Mouse (Mus musculus): ENCODE measurements around the gene Pex11g. TPM values are rescaled to one million over a fixed set of nuclear protein-coding genes. Genes with fewer than 3 reads are reported as not detected.

Pex11g gene
- polyA plus RNA-seq, 1 experiment from 2014 or later, result 4.2 TPM

- H3K4me1 ChIP-seq, result no peaks in the 10 kb centered on the region
- H3K4me2 ChIP-seq (replicated peaks), result no peak overlapping the region
- H3K9ac ChIP-seq, result no peak overlapping the region
- no peak overlapping the region for H3K27ac ChIP-seq
- H3K4me3 ChIP-seq, result no peak overlapping the region
- no peak for ATAC-seq (ENCODE audit: low FRiP score, low read depth)
- H3K9me3 ChIP-seq, result no peaks in the 10 kb centered on the region
- 88% methylated on average over 3 of the region's 3 CpGs for WGBS
- peaks cover 28% of the 10 kb centered on the region for H3K36me3 ChIP-seq
- H3K27me3 ChIP-seq (replicated peaks), result no peaks in the 10 kb centered on the region
Measured at GRCm38 (mm10) chr8:3426211-3426610, 41.3 kb downstream of the Pex11g start.

- ATAC-seq (ENCODE audit: low FRiP score, low read depth), result no peak
Measured at GRCm38 (mm10) chr8:3425217-3425616, 42.3 kb downstream of the Pex11g start.

GRCm38 (mm10) chr8:3421507-3421906 lies 46.0 kb downstream of the Pex11g start:
- Histone ChIP-seq H3K36me3 (no peaks in the 10 kb centered on the region), H3K4me3 (no peak overlapping the region), H3K27me3 (replicated peaks) (no peaks in the 10 kb centered on the region), H3K4me2 (replicated peaks) (no peak overlapping the region), H3K9me3 (no peaks in the 10 kb centered on the region), H3K27ac (no peak overlapping the region), H3K9ac (no peak overlapping the region), H3K4me1 (peaks cover 24% of the 10 kb centered on the region)
- no peak for ATAC-seq (ENCODE audit: low FRiP score, low read depth)
- 91% methylated on average over 5 of the region's 5 CpGs for WGBS

More at GRCm38 (mm10) chr8:3425217-3425616, 42.3 kb downstream of the Pex11g start:
- Histone ChIP-seq H3K27me3 (replicated peaks) (no peaks in the 10 kb centered on the region), H3K27ac (no peak overlapping the region), H3K36me3 (peaks cover 19% of the 10 kb centered on the region), H3K4me2 (replicated peaks) (no peak overlapping the region), H3K4me1 (peaks cover 3% of the 10 kb centered on the region; the same call in 1 of the 2 replicates), H3K9ac (no peak overlapping the region), H3K9me3 (no peaks in the 10 kb centered on the region), H3K4me3 (no peak overlapping the region)
- 94% methylated on average over 5 of the region's 5 CpGs for WGBS

- WGBS, result 72% methylated on average over 10 of the region's 10 CpGs
- Histone ChIP-seq H3K4me2 (replicated peaks) (no peak overlapping the region), H3K9ac (no peak overlapping the region), H3K9me3 (no peaks in the 10 kb centered on the region), H3K27me3 (replicated peaks) (no peaks in the 10 kb centered on the region), H3K4me1 (peaks cover 35% of the 10 kb centered on the region), H3K4me3 (no peak overlapping the region), H3K27ac (no peak overlapping the region), H3K36me3 (no peaks in the 10 kb centered on the region)
- no peak for ATAC-seq (ENCODE audit: low FRiP score, low read depth)
Measured at GRCm38 (mm10) chr8:3420105-3420706, 47.3 kb downstream of the Pex11g start.

- peaks cover 46% of the 10 kb centered on the region for H3K4me1 ChIP-seq
- H3K9ac ChIP-seq, result no peak overlapping the region
- H3K27me3 ChIP-seq (replicated peaks), result no peaks in the 10 kb centered on the region
- H3K36me3 ChIP-seq, result no peaks in the 10 kb centered on the region
- ATAC-seq (ENCODE audit: low FRiP score, low read depth), result no peak
- no peaks in the 10 kb centered on the region for H3K9me3 ChIP-seq
- 84% methylated on average over 1 of the region's 1 CpGs for WGBS
- no peak overlapping the region for H3K4me3 ChIP-seq
- H3K4me2 ChIP-seq (replicated peaks), result no peak overlapping the region
- H3K27ac ChIP-seq, result no peak overlapping the region
Measured at GRCm38 (mm10) chr8:3418101-3418500, 49.4 kb downstream of the Pex11g start.

GRCm38 (mm10) chr8:3417455-3417854 lies 50.0 kb downstream of the Pex11g start:
- Histone ChIP-seq H3K27me3 (replicated peaks) (no peaks in the 10 kb centered on the region), H3K27ac (no peak overlapping the region), H3K9ac (no peak overlapping the region), H3K4me2 (replicated peaks) (peak overlapping the region; percentile 4; the same call in 1 of the 2 replicates), H3K36me3 (no peaks in the 10 kb centered on the region), H3K4me3 (no peak overlapping the region), H3K4me1 (peaks cover 46% of the 10 kb centered on the region), H3K9me3 (no peaks in the 10 kb centered on the region)
- WGBS, result 4% methylated on average over 8 of the region's 8 CpGs
- 0 out of 2 replicates have a peak, but pooled peaks have one; percentile 31 for ATAC-seq (ENCODE audit: low FRiP score, low read depth)

- Histone ChIP-seq H3K9ac (no peak overlapping the region), H3K4me1 (peaks cover 46% of the 10 kb centered on the region), H3K9me3 (no peaks in the 10 kb centered on the region), H3K4me2 (replicated peaks) (0 out of 2 replicates have a peak overlapping the region, but pooled peaks have one; percentile 4), H3K36me3 (no peaks in the 10 kb centered on the region), H3K4me3 (no peak overlapping the region), H3K27ac (no peak overlapping the region), H3K27me3 (replicated peaks) (no peaks in the 10 kb centered on the region)
- 23% methylated on average over 4 of the region's 4 CpGs for WGBS
- no peak for ATAC-seq (ENCODE audit: low FRiP score, low read depth)
Measured at GRCm38 (mm10) chr8:3416846-3417245, 50.6 kb downstream of the Pex11g start.

- Histone ChIP-seq H3K4me2 (replicated peaks) (no peak overlapping the region), H3K9me3 (no peaks in the 10 kb centered on the region), H3K27me3 (replicated peaks) (no peaks in the 10 kb centered on the region), H3K27ac (no peak overlapping the region), H3K9ac (no peak overlapping the region), H3K4me1 (peaks cover 46% of the 10 kb centered on the region), H3K36me3 (no peaks in the 10 kb centered on the region), H3K4me3 (no peak overlapping the region)
- no peak for ATAC-seq (ENCODE audit: low FRiP score, low read depth)
- WGBS, result 84% methylated on average over 6 of the region's 6 CpGs
Measured at GRCm38 (mm10) chr8:3415661-3416060, 51.8 kb downstream of the Pex11g start.

- no peak overlapping the region for H3K4me3 ChIP-seq
- H3K9me3 ChIP-seq, result no peaks in the 10 kb centered on the region
- H3K27ac ChIP-seq, result no peak overlapping the region
- WGBS, result 64% methylated on average over 4 of the region's 4 CpGs
- no peaks in the 10 kb centered on the region for H3K36me3 ChIP-seq
- peaks cover 43% of the 10 kb centered on the region for H3K4me1 ChIP-seq
- H3K27me3 ChIP-seq (replicated peaks), result no peaks in the 10 kb centered on the region
- H3K4me2 ChIP-seq (replicated peaks), result no peak overlapping the region
- no peak overlapping the region for H3K9ac ChIP-seq
- ATAC-seq (ENCODE audit: low FRiP score, low read depth), result no peak
Measured at GRCm38 (mm10) chr8:3415259-3415658, 52.2 kb downstream of the Pex11g start.

GRCm38 (mm10) chr8:3414639-3415190 lies 52.8 kb downstream of the Pex11g start:
- Histone ChIP-seq H3K27me3 (replicated peaks) (no peaks in the 10 kb centered on the region), H3K9me3 (no peaks in the 10 kb centered on the region), H3K9ac (no peak overlapping the region), H3K27ac (no peak overlapping the region), H3K4me2 (replicated peaks) (no peak overlapping the region), H3K4me1 (peaks cover 40% of the 10 kb centered on the region), H3K4me3 (no peak overlapping the region), H3K36me3 (no peaks in the 10 kb centered on the region)
- peak; percentile 6; the same call in 1 of the 2 replicates for ATAC-seq (ENCODE audit: low FRiP score, low read depth)
- WGBS, result 53% methylated on average over 6 of the region's 6 CpGs

- Histone ChIP-seq H3K36me3 (no peaks in the 10 kb centered on the region), H3K9ac (no peak overlapping the region), H3K9me3 (no peaks in the 10 kb centered on the region), H3K4me1 (peaks cover 35% of the 10 kb centered on the region), H3K27me3 (replicated peaks) (no peaks in the 10 kb centered on the region), H3K4me3 (no peak overlapping the region), H3K27ac (no peak overlapping the region), H3K4me2 (replicated peaks) (no peak overlapping the region)
- no peak for ATAC-seq (ENCODE audit: low FRiP score, low read depth)
- WGBS, result 100% methylated on average over 1 of the region's 1 CpGs
Measured at GRCm38 (mm10) chr8:3412816-3413215, 54.7 kb downstream of the Pex11g start.

GRCm38 (mm10) chr8:3411901-3412301 lies 55.6 kb downstream of the Pex11g start:
- Histone ChIP-seq H3K4me2 (replicated peaks) (no peak overlapping the region), H3K9ac (no peak overlapping the region), H3K4me3 (no peak overlapping the region), H3K36me3 (no peaks in the 10 kb centered on the region), H3K27me3 (replicated peaks) (no peaks in the 10 kb centered on the region), H3K27ac (no peak overlapping the region), H3K4me1 (peaks cover 26% of the 10 kb centered on the region), H3K9me3 (no peaks in the 10 kb centered on the region)
- ATAC-seq (ENCODE audit: low FRiP score, low read depth), result no peak
- WGBS, result 95% methylated on average over 7 of the region's 7 CpGs

- H3K36me3 ChIP-seq, result no peaks in the 10 kb centered on the region; the same call in 1 of the 2 replicates
- WGBS, result 80% methylated on average over 2 of the region's 2 CpGs
- ATAC-seq (ENCODE audit: low FRiP score, low read depth), result no peak
Measured at GRCm38 (mm10) chr8:3411085-3411484, 56.4 kb downstream of the Pex11g start.

More at GRCm38 (mm10) chr8:3411085-3411484, 56.4 kb downstream of the Pex11g start:
- Histone ChIP-seq H3K9ac (no peak overlapping the region), H3K27me3 (replicated peaks) (no peaks in the 10 kb centered on the region), H3K4me2 (replicated peaks) (no peak overlapping the region), H3K4me3 (no peak overlapping the region), H3K27ac (no peak overlapping the region), H3K4me1 (peaks cover 18% of the 10 kb centered on the region), H3K9me3 (no peaks in the 10 kb centered on the region)
